In the genomic region with DNA sequence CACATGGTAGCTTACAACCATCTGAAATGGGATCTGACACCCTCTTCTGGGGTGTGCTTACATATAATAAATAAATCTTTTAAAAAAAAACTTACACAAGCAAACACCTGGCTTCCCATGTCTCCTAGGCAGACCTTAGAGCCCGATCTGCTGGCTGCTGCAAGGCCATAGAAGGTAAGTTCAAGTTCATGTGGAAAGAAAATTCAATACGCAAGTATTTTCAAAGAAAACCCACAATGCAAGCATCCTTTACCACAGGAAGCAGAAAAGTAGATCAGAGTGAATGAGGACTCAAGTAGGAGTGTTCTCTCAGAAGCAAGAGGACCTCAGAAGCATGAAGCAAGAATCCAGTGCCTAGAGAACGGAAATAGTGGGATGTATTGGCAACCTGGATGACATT, we compare ENCODE assay signal across 15 mouse cellular contexts. TPM values are rescaled to one million over a fixed set of nuclear protein-coding genes. Genes with fewer than 3 reads are reported as not detected.
"Had no signal": no experiment of that assay in that cellular context is flagged by ENCODE, and none has a peak within 500 bp of the region (broad histone marks: within the 10 kb centered on the region; RNA-seq: fewer than 3 reads in every experiment).

No protein-coding gene starts in this region.

- ATAC-seq: intestine, postnatal 0 days; liver, embryonic 12.5 days; midbrain, embryonic 15.5 days had no signal

- DNase-seq: kidney, adult 8-10 months; lung, embryonic 14.5 days; lung, postnatal 10 days; lung, postnatal 4 days; right cerebral cortex, adult 18-20 months; right cerebral cortex, postnatal 25 days had no signal

- H3K27ac ChIP-seq: kidney, postnatal 0 days; left cerebral cortex, adult 2 months; limb, embryonic 15.5 days; liver, embryonic 12.5 days; midbrain, embryonic 15.5 days; neural tube, embryonic 15.5 days had no signal

- H3K27me3 ChIP-seq: limb, embryonic 15.5 days; liver, embryonic 12.5 days; megakaryocyte, embryonic 14.5 days; midbrain, embryonic 15.5 days; neural tube, embryonic 15.5 days had no signal

- H3K4me1 ChIP-seq: limb, embryonic 15.5 days; liver, embryonic 12.5 days; midbrain, embryonic 15.5 days; neural tube, embryonic 15.5 days had no signal

- H3K4me3 ChIP-seq: left cerebral cortex, adult 2 months; limb, embryonic 15.5 days; liver, embryonic 12.5 days; megakaryocyte, embryonic 14.5 days; midbrain, embryonic 15.5 days; neural tube, embryonic 15.5 days had no signal

- H3K36me3 ChIP-seq: limb, embryonic 15.5 days; liver, embryonic 12.5 days; midbrain, embryonic 15.5 days; neural tube, embryonic 15.5 days had no signal

RNA-seq across cellular contexts. Expression of a gene that starts 39.6 kb away (rescaled TPM):
- polyA plus RNA-seq: intestine, postnatal 0 days; liver, embryonic 16.5 days had no signal
